Mouse (Mus musculus) ES-Bruce4 (cell line): ENCODE measurements around the gene Gtpbp1. TPM values are rescaled to one million over a fixed set of nuclear protein-coding genes. Genes with fewer than 3 reads are reported as not detected.

ENCODE experiments used
- H3K27ac ChIP-seq: 2 replicates; pipeline ENCODE4 v1.5.1; 2012; ENCODE audit warnings: low read length, inconsistent platforms; ENCODE audit not compliant: insufficient read depth
- H3K27me3 ChIP-seq: 2 replicates; pipeline ENCODE4 v1.6.1; 2012; ENCODE audit warnings: mild to moderate bottlenecking, low read length, inconsistent platforms; ENCODE audit not compliant: control insufficient read depth, poor library complexity, insufficient read depth, severe bottlenecking
- H3K36me3 ChIP-seq: 2 replicates; pipeline ENCODE4 v1.6.1; 2012; ENCODE audit warnings: inconsistent platforms, mild to moderate bottlenecking, low read length, moderate library complexity; ENCODE audit not compliant: control insufficient read depth, poor library complexity, insufficient read depth, severe bottlenecking
- H3K4me1 ChIP-seq: one replicate; pipeline ENCODE4 v1.8.1; 2011; ENCODE audit warnings: low read length; ENCODE audit not compliant: control insufficient read depth, insufficient read depth
- H3K4me3 ChIP-seq: 2 replicates; pipeline ENCODE4 v1.5.1; 2011; ENCODE audit warnings: low read depth, mild to moderate bottlenecking, low read length
- H3K9ac ChIP-seq: 2 replicates; pipeline ENCODE4 v1.6.1; 2012; ENCODE audit warnings: low read depth, mild to moderate bottlenecking, inconsistent platforms; ENCODE audit not compliant: poor library complexity, severe bottlenecking
- H3K9me3 ChIP-seq: replicated peaks from 2 replicates; pipeline ENCODE4 v1.6.1; 2012; ENCODE audit warnings: mild to moderate bottlenecking, low read length, inconsistent platforms; ENCODE audit not compliant: control insufficient read depth, poor library complexity, insufficient read depth, severe bottlenecking
- CTCF ChIP-seq: IDR thresholded peaks from one replicate; pipeline ENCODE4 v1.8.1; 2011; ENCODE audit warnings: low read depth, low read length
- EP300 ChIP-seq: IDR thresholded peaks from 2 replicates; pipeline ENCODE4 v1.6.1; 2011; ENCODE audit warnings: low read depth, low read length; ENCODE audit not compliant: insufficient read depth
- POLR2A ChIP-seq: IDR thresholded peaks from one replicate; pipeline ENCODE4 v1.8.1; 2011; ENCODE audit warnings: low read length; ENCODE audit not compliant: insufficient read depth
- polyA plus RNA-seq: library from polyadenylated mRNA; stranded (reverse); fragments of >200 nt; gene quantifications from 2 replicates; pipeline ENCODE4 v1.2.4, GENCODE M21; 2011; ENCODE audit warnings: low read depth; ENCODE audit not compliant: missing spikeins, insufficient read depth, insufficient read length

The Gtpbp1 gene
- polyA plus RNA-seq, 1 experiment: 32.4 TPM

GRCm38 (mm10) chr15:79766586-79767071 lies 76.0 kb downstream of the Gtpbp1 start:
- TF ChIP-seq EP300: no peak
- no peak for TF ChIP-seq CTCF
- no peaks in the 10 kb centered on the region for H3K27me3 ChIP-seq
- H3K4me3 ChIP-seq: no peak overlapping the region
- no peaks in the 10 kb centered on the region for H3K9me3 ChIP-seq
- H3K4me1 ChIP-seq: no peaks in the 10 kb centered on the region
- no peak overlapping the region for H3K27ac ChIP-seq
- H3K9ac ChIP-seq: no peak overlapping the region
- H3K36me3 ChIP-seq: no peaks in the 10 kb centered on the region

DNA sequence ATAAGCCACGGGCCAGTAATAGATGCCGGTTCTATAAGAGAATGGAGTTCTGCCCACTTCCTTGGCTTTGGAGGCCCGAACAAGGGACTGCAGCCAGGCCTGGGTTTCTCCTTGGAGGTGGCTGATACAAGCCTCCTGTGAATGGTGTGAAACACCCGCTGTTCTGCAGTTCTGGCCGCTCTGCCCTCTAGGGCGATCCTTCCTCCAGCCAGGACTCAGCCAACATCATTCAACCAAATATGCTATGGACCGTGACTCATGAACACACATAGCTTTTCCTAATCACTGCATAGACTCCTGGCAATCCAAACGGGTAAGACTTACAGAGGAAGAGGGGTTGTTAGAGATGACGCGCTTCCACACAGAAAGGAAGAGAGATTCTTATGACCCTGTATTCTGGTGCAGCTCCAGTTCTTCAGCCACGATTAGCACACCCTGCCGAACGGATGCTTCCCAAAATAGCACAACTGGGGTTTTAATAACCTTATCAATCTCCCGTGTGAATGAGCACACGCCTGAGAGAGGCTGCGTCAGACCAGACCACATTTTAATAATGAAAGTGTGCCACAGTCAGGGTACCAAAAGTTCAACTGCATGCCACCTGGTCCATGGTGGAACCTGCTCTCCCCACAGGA lies 76.8 kb downstream of the Gtpbp1 start:
- TF ChIP-seq POLR2A (no peak), CTCF (no peak), EP300 (no peak)

GRCm38 (mm10) chr15:79768302-79768701 lies 77.7 kb downstream of the Gtpbp1 start:
- no peak for TF ChIP-seq POLR2A
- TF ChIP-seq CTCF: no peak
- TF ChIP-seq EP300: no peak
- no peak overlapping the region for H3K4me3 ChIP-seq
- no peaks in the 10 kb centered on the region for H3K27me3 ChIP-seq
- no peaks in the 10 kb centered on the region for H3K9me3 ChIP-seq
- H3K27ac ChIP-seq: no peak overlapping the region
- H3K4me1 ChIP-seq: no peaks in the 10 kb centered on the region
- no peak overlapping the region for H3K9ac ChIP-seq
- H3K36me3 ChIP-seq: no peaks in the 10 kb centered on the region

More for the DNA sequence above, 76.8 kb downstream of the Gtpbp1 start:
- Histone ChIP-seq H3K4me1 (no peaks in the 10 kb centered on the region), H3K36me3 (no peaks in the 10 kb centered on the region), H3K27me3 (no peaks in the 10 kb centered on the region), H3K9ac (no peak overlapping the region), H3K4me3 (no peak overlapping the region), H3K9me3 (no peaks in the 10 kb centered on the region), H3K27ac (no peak overlapping the region)

GRCm38 (mm10) chr15:79770629-79771240 lies 80.1 kb downstream of the Gtpbp1 start:
- no peaks in the 10 kb centered on the region for H3K4me1 ChIP-seq
- no peak overlapping the region for H3K4me3 ChIP-seq
- no peak overlapping the region for H3K9ac ChIP-seq
- H3K9me3 ChIP-seq: no peaks in the 10 kb centered on the region
- no peak overlapping the region for H3K27ac ChIP-seq
- H3K36me3 ChIP-seq: no peaks in the 10 kb centered on the region
- H3K27me3 ChIP-seq: no peaks in the 10 kb centered on the region
- TF ChIP-seq EP300 (no peak), CTCF (no peak), POLR2A (no peak)

Other genes with a start within 250 kb of the Gtpbp1 start
- gene Csnk1e, start 235.3 kb upstream of the Gtpbp1 start, polyA plus RNA-seq: 113 and 116 TPM in 2 replicates
- 4.5 TPM in 2 replicates for gene Kcnj4, start 185.6 kb upstream of the Gtpbp1 start, polyA plus RNA-seq
- 41.4 and 43.9 TPM in 2 replicates for gene Kdelr3, start 174.4 kb upstream of the Gtpbp1 start, polyA plus RNA-seq
- 375 and 392 TPM in 2 replicates for gene Ddx17, start 144.1 kb upstream of the Gtpbp1 start, polyA plus RNA-seq
- gene Dmc1, start 85.7 kb upstream of the Gtpbp1 start, polyA plus RNA-seq: 23.5 and 26.8 TPM in 2 replicates
- 3.2 and 3.4 TPM in 2 replicates for gene Fam227a, start 31.9 kb upstream of the Gtpbp1 start, polyA plus RNA-seq
- gene Cby1, start 31.6 kb upstream of the Gtpbp1 start, polyA plus RNA-seq: 22.0 and 28.7 TPM in 2 replicates
- 131 and 145 TPM in 2 replicates for gene Tomm22, start 20.0 kb upstream of the Gtpbp1 start, polyA plus RNA-seq
- gene Josd1, start 2.9 kb upstream of the Gtpbp1 start, polyA plus RNA-seq: 20.7 and 20.9 TPM in 2 replicates
- 7.8 and 11.7 TPM in 2 replicates for gene Sun2, start 51.7 kb downstream of the Gtpbp1 start, polyA plus RNA-seq
- 15.7 and 19.9 TPM in 2 replicates for gene Dnal4, start 87.0 kb downstream of the Gtpbp1 start, polyA plus RNA-seq
- gene Nptxr, start 113.9 kb downstream of the Gtpbp1 start, polyA plus RNA-seq: 8.0 and 9.7 TPM in 2 replicates
- gene Npcd, start 143.4 kb downstream of the Gtpbp1 start, polyA plus RNA-seq: 1.2 TPM in 1 of 2 replicates, not detected in the other
- gene Cbx6, start 143.8 kb downstream of the Gtpbp1 start, polyA plus RNA-seq: 25.7 and 28.7 TPM in 2 replicates
- 98.9 and 114 TPM in 2 replicates for gene Apobec3, start 200.8 kb downstream of the Gtpbp1 start, polyA plus RNA-seq